Mouse (Mus musculus) embryonic facial prominence, embryonic 12.5 days (tissue): ENCODE results near the gene Cfap77. TPM values are rescaled to one million over a fixed set of nuclear protein-coding genes. Genes with fewer than 3 reads are reported as not detected.

Experiments
- ATAC-seq: fragments of 200-750 bp; cut with Nextera tagmentation; 2 replicates; pipeline ENCODE4 v1.8.0; 2017; ENCODE audit not compliant: insufficient number of reproducible peaks, insufficient read depth, low FRiP score, low TSS enrichment
- H3K27ac ChIP-seq: fragments of 300-500 bp; sonication (generic); 2 replicates; pipeline ENCODE4 v1.5.1; 2016; ENCODE audit warnings: mild to moderate bottlenecking
- H3K27me3 ChIP-seq: fragments of 300-500 bp; sonication (generic); 2 replicates; pipeline ENCODE4 v1.6.1; 2016; ENCODE audit warnings: mild to moderate bottlenecking, moderate library complexity
- H3K36me3 ChIP-seq: fragments of 300-500 bp; sonication (generic); 2 replicates; pipeline ENCODE4 v1.6.1; 2016; ENCODE audit warnings: mild to moderate bottlenecking
- H3K4me1 ChIP-seq: fragments of 300-500 bp; sonication (generic); 2 replicates; pipeline ENCODE4 v1.6.1; 2016
- H3K4me2 ChIP-seq: fragments of 300-500 bp; sonication (generic); replicated peaks from 2 replicates; pipeline ENCODE4 v1.6.1; 2016; ENCODE audit warnings: mild to moderate bottlenecking, moderate library complexity
- H3K4me3 ChIP-seq: fragments of 300-500 bp; sonication (generic); 2 replicates; pipeline ENCODE4 v1.5.1; 2016; ENCODE audit warnings: mild to moderate bottlenecking
- H3K9ac ChIP-seq: fragments of 300-500 bp; sonication (generic); 2 replicates; pipeline ENCODE4 v1.6.1; 2016; ENCODE audit warnings: mild to moderate bottlenecking, moderate library complexity
- H3K9me3 ChIP-seq: fragments of 300-500 bp; sonication (generic); 2 replicates; pipeline ENCODE4 v1.6.1; 2016; ENCODE audit warnings: mild to moderate bottlenecking, moderate library complexity
- WGBS: fragments of 180-500 bp; shearing (Covaris S2); methylation state at CpG from one replicate; pipeline ENCODE4 v1.1.7; 2016; 5-methylcytosine and 5-hydroxymethylcytosine counted together
- polyA plus RNA-seq: library from polyadenylated mRNA; unstranded; fragments of >200 nt; fragmentation: Nextera tagmentation; extraction: Ambion mirVana; gene quantifications from 2 replicates; pipeline ENCODE4 v1.2.1, GENCODE M21; 2016

Cfap77 gene
- polyA plus RNA-seq, 1 experiment from 2014 or later: 0.55 TPM

- no peak for ATAC-seq
- Histone ChIP-seq H3K9ac (no peak overlapping the region), H3K9me3 (no peaks in the 10 kb centered on the region), H3K4me2 (no peak overlapping the region), H3K27ac (no peak overlapping the region), H3K4me3 (no peak overlapping the region), H3K36me3 (no peaks in the 10 kb centered on the region), H3K27me3 (peaks cover 5% of the 10 kb centered on the region; the same call in 1 of the 2 replicates), H3K4me1 (no peaks in the 10 kb centered on the region)
- WGBS: 66% methylated on average over 5 of the region's 5 CpGs
These were observed 36.2 kb downstream of the Cfap77 start for GRCm38 (mm10) chr2:29018680-29019079.

- no peak overlapping the region for H3K9ac ChIP-seq
- H3K4me1 ChIP-seq: no peaks in the 10 kb centered on the region
- no peak overlapping the region for H3K4me3 ChIP-seq
- peaks cover 10% of the 10 kb centered on the region; the same call in 1 of the 2 replicates for H3K27me3 ChIP-seq
- no peak overlapping the region for H3K27ac ChIP-seq
- H3K4me2 ChIP-seq: peak overlapping the region; percentile 20; the same call in 1 of the 2 replicates
- no peak for ATAC-seq
- H3K9me3 ChIP-seq: no peaks in the 10 kb centered on the region
- WGBS: 50% methylated on average over 27 of the region's 27 CpGs
- no peaks in the 10 kb centered on the region for H3K36me3 ChIP-seq
These were observed 38.0 kb downstream of the Cfap77 start for GRCm38 (mm10) chr2:29016599-29017587.

DNA sequence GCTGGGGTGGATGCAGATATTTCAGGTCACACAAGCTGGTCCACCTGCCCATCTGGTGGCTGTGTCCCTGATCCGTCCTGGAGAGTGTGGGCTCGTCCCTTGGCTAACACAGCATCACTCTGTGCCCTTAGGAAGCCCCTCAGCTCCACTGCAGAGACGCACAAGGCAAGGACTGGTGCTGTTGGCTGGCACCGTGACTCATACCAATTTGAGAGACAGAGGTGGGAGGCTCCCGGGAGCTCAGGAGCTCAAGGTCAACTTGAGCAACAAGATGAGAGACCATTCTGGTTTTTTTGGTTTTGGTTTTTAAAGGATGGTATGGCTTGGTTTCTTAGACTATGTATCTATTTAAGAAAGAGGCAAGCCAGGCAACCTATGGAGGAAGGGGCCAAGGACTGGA, 42.3 kb downstream of the Cfap77 start:
- Histone ChIP-seq H3K27ac (no peak overlapping the region), H3K36me3 (no peaks in the 10 kb centered on the region), H3K9ac (no peak overlapping the region), H3K4me1 (no peaks in the 10 kb centered on the region), H3K9me3 (no peaks in the 10 kb centered on the region), H3K4me2 (no peak overlapping the region), H3K4me3 (no peak overlapping the region), H3K27me3 (peaks cover 24% of the 10 kb centered on the region)
- no peak for ATAC-seq
- 79% methylated on average over 5 of the region's 5 CpGs for WGBS

- Histone ChIP-seq H3K4me2 (no peak overlapping the region), H3K27ac (no peak overlapping the region), H3K36me3 (no peaks in the 10 kb centered on the region), H3K9me3 (no peaks in the 10 kb centered on the region), H3K4me3 (no peak overlapping the region), H3K27me3 (peaks cover 41% of the 10 kb centered on the region; the same call in 1 of the 2 replicates), H3K4me1 (no peaks in the 10 kb centered on the region), H3K9ac (no peak overlapping the region)
- no peak for ATAC-seq
- 57% methylated on average over 6 of the region's 6 CpGs for WGBS
These were observed 47.2 kb downstream of the Cfap77 start for GRCm38 (mm10) chr2:29007656-29008055.

GRCm38 (mm10) chr2:29006455-29007034, 48.3 kb downstream of the Cfap77 start:
- no peaks in the 10 kb centered on the region for H3K4me1 ChIP-seq
- H3K4me3 ChIP-seq: no peak overlapping the region
- no peak overlapping the region for H3K9ac ChIP-seq
- no peaks in the 10 kb centered on the region for H3K9me3 ChIP-seq
- WGBS: 49% methylated on average over 13 of the region's 13 CpGs
- no peak overlapping the region for H3K27ac ChIP-seq
- no peak overlapping the region for H3K4me2 ChIP-seq
- H3K27me3 ChIP-seq: peaks cover 36% of the 10 kb centered on the region; the same call in 1 of the 2 replicates
- no peaks in the 10 kb centered on the region for H3K36me3 ChIP-seq
- no peak for ATAC-seq

GRCm38 (mm10) chr2:29004037-29004436, 50.8 kb downstream of the Cfap77 start:
- H3K9me3 ChIP-seq: no peaks in the 10 kb centered on the region
- no peak overlapping the region for H3K9ac ChIP-seq
- peaks cover 22% of the 10 kb centered on the region; the same call in 1 of the 2 replicates for H3K27me3 ChIP-seq
- H3K36me3 ChIP-seq: no peaks in the 10 kb centered on the region
- no peak for ATAC-seq
- H3K27ac ChIP-seq: no peak overlapping the region
- no peak overlapping the region for H3K4me2 ChIP-seq
- no peak overlapping the region for H3K4me3 ChIP-seq
- no peaks in the 10 kb centered on the region for H3K4me1 ChIP-seq
- WGBS: 50% methylated on average over 9 of the region's 9 CpGs

DNA sequence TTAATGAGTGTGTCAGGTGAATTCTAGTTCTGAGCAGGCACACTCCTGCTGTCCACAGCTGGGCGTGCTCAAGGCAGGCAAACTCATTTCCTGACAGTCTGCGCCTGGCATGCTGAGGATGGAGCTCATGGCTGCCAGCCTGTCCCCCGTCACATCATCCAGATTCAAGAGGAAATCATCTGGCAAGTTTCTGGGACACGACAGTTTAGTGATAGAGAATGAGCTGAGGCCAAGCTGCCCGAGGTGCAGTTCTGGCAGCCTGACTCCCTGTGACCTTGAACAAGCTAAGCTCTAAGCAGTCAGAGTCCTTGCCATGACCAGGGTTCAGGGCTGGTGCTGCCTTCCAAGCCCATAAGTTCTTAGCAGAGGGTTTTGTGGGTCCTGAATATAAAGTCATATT, 56.6 kb downstream of the Cfap77 start:
- no peak overlapping the region for H3K27ac ChIP-seq
- H3K4me3 ChIP-seq: no peak overlapping the region
- H3K4me2 ChIP-seq: no peak overlapping the region
- H3K4me1 ChIP-seq: no peaks in the 10 kb centered on the region
- H3K27me3 ChIP-seq: peaks cover 7% of the 10 kb centered on the region; the same call in 1 of the 2 replicates
- 70% methylated on average over 5 of the region's 5 CpGs for WGBS
- no peak overlapping the region for H3K9ac ChIP-seq
- ATAC-seq: no peak
- no peaks in the 10 kb centered on the region for H3K36me3 ChIP-seq
- H3K9me3 ChIP-seq: peaks cover 3% of the 10 kb centered on the region; the same call in 1 of the 2 replicates

- Histone ChIP-seq H3K9me3 (peaks cover 3% of the 10 kb centered on the region; the same call in 1 of the 2 replicates), H3K4me3 (no peak overlapping the region), H3K27ac (no peak overlapping the region), H3K36me3 (no peaks in the 10 kb centered on the region), H3K9ac (no peak overlapping the region), H3K27me3 (peaks cover 7% of the 10 kb centered on the region; the same call in 1 of the 2 replicates), H3K4me1 (no peaks in the 10 kb centered on the region), H3K4me2 (no peak overlapping the region)
- 60% methylated on average over 14 of the region's 14 CpGs for WGBS
- ATAC-seq: no peak
These were observed 57.6 kb downstream of the Cfap77 start for GRCm38 (mm10) chr2:28997161-28997834.

GRCm38 (mm10) chr2:28995436-28995835, 59.4 kb downstream of the Cfap77 start:
- Histone ChIP-seq H3K27me3 (peaks cover 7% of the 10 kb centered on the region; the same call in 1 of the 2 replicates), H3K9me3 (peaks cover 3% of the 10 kb centered on the region; the same call in 1 of the 2 replicates), H3K9ac (no peak overlapping the region), H3K4me2 (no peak overlapping the region), H3K4me3 (no peak overlapping the region), H3K4me1 (no peaks in the 10 kb centered on the region), H3K36me3 (no peaks in the 10 kb centered on the region), H3K27ac (no peak overlapping the region)
- ATAC-seq: no peak
- 46% methylated on average over 4 of the region's 4 CpGs for WGBS

GRCm38 (mm10) chr2:28994014-28994413, 60.9 kb downstream of the Cfap77 start:
- Histone ChIP-seq H3K9me3 (peaks cover 3% of the 10 kb centered on the region; the same call in 1 of the 2 replicates), H3K4me3 (no peak overlapping the region), H3K4me2 (no peak overlapping the region), H3K36me3 (no peaks in the 10 kb centered on the region), H3K9ac (no peak overlapping the region), H3K27me3 (peaks cover 6% of the 10 kb centered on the region; the same call in 1 of the 2 replicates), H3K4me1 (no peaks in the 10 kb centered on the region), H3K27ac (no peak overlapping the region)
- ATAC-seq: no peak
- WGBS: 71% methylated on average over 12 of the region's 12 CpGs

- no peak for ATAC-seq
- Histone ChIP-seq H3K4me2 (no peak overlapping the region), H3K9ac (no peak overlapping the region), H3K27ac (no peak overlapping the region), H3K4me1 (no peaks in the 10 kb centered on the region), H3K36me3 (no peaks in the 10 kb centered on the region), H3K9me3 (no peaks in the 10 kb centered on the region), H3K27me3 (peaks cover 5% of the 10 kb centered on the region), H3K4me3 (no peak overlapping the region)
- WGBS: 93% methylated on average over 3 of the region's 3 CpGs
These were observed 66.1 kb downstream of the Cfap77 start for GRCm38 (mm10) chr2:28988781-28989180.
